Mouse (Mus musculus): Measurements from ENCODE around the gene Serpina1d. TPM values are rescaled to one million over a fixed set of nuclear protein-coding genes. Genes with fewer than 3 reads are reported as not detected.
"Not testable (repeated sequence)": the region's sequence is repeated elsewhere in the genome, so short reads cannot be mapped to it uniquely, and the experiment has no call there.

Serpina1d gene
- polyA plus RNA-seq (2015; fragmentation: Nextera tagmentation; extraction: Ambion mirVana), result 6.6 and 6.9 TPM in 2 replicates

GRCm38 (mm10) chr12:103773246-103773851 lies at the start of gene Serpina1d:
Gene Serpina1d, minus strand, starts transcription at chr12:103773592.
- not testable (repeated sequence) for H3K4me1 ChIP-seq (replicated peaks; ENCODE audit: control insufficient read depth, insufficient read depth, low read length); H3K9ac ChIP-seq (ENCODE audit: low read depth, low read length); H3K4me3 ChIP-seq (ENCODE audit: low read depth, low read length); H3K36me3 ChIP-seq (ENCODE audit: control insufficient read depth, insufficient read depth); ATAC-seq; H3K9me3 ChIP-seq (ENCODE audit: control insufficient read depth); H3K27ac ChIP-seq (ENCODE audit: low read depth, low read length); H3K27me3 ChIP-seq (replicated peaks; ENCODE audit: control insufficient read depth, insufficient read depth, low read length); H3K4me2 ChIP-seq (replicated peaks; ENCODE audit: low read depth)
- WGBS, result 46% methylated on average over 6 of the region's 6 CpGs

GRCm38 (mm10) chr12:103770597-103770996 lies 2.8 kb downstream of the Serpina1d start:
- 50% methylated on average over 1 of the region's 1 CpGs for WGBS
- not testable (repeated sequence) for ATAC-seq; H3K9ac ChIP-seq (ENCODE audit: low read depth, low read length); H3K9me3 ChIP-seq (ENCODE audit: control insufficient read depth); H3K4me3 ChIP-seq (ENCODE audit: low read depth, low read length); H3K36me3 ChIP-seq (ENCODE audit: control insufficient read depth, insufficient read depth); H3K4me1 ChIP-seq (replicated peaks; ENCODE audit: control insufficient read depth, insufficient read depth, low read length); H3K27me3 ChIP-seq (replicated peaks; ENCODE audit: control insufficient read depth, insufficient read depth, low read length); H3K27ac ChIP-seq (ENCODE audit: low read depth, low read length); H3K4me2 ChIP-seq (replicated peaks; ENCODE audit: low read depth)

GRCm38 (mm10) chr12:103763083-103763482 lies 10.3 kb downstream of the Serpina1d start:
- H3K4me3 ChIP-seq (ENCODE audit: low read depth, low read length); ATAC-seq; H3K9ac ChIP-seq (ENCODE audit: low read depth, low read length); H3K4me2 ChIP-seq (replicated peaks; ENCODE audit: low read depth); H3K9me3 ChIP-seq (ENCODE audit: control insufficient read depth); H3K4me1 ChIP-seq (replicated peaks; ENCODE audit: control insufficient read depth, insufficient read depth, low read length); H3K36me3 ChIP-seq (ENCODE audit: control insufficient read depth, insufficient read depth); H3K27ac ChIP-seq (ENCODE audit: low read depth, low read length); H3K27me3 ChIP-seq (replicated peaks; ENCODE audit: control insufficient read depth, insufficient read depth, low read length): not testable (repeated sequence)
- WGBS, result 89% methylated on average over 3 of the region's 3 CpGs

GRCm38 (mm10) chr12:103760316-103760715 lies 13.1 kb downstream of the Serpina1d start:
- not testable (repeated sequence) for H3K9me3 ChIP-seq (ENCODE audit: control insufficient read depth); H3K36me3 ChIP-seq (ENCODE audit: control insufficient read depth, insufficient read depth); H3K9ac ChIP-seq (ENCODE audit: low read depth, low read length); H3K4me1 ChIP-seq (replicated peaks; ENCODE audit: control insufficient read depth, insufficient read depth, low read length); ATAC-seq; H3K4me3 ChIP-seq (ENCODE audit: low read depth, low read length); H3K4me2 ChIP-seq (replicated peaks; ENCODE audit: low read depth); H3K27me3 ChIP-seq (replicated peaks; ENCODE audit: control insufficient read depth, insufficient read depth, low read length); H3K27ac ChIP-seq (ENCODE audit: low read depth, low read length)
- 83% methylated on average over 3 of the region's 3 CpGs for WGBS

- not testable (repeated sequence) for H3K9ac ChIP-seq (ENCODE audit: low read depth, low read length); H3K9me3 ChIP-seq (ENCODE audit: control insufficient read depth); H3K36me3 ChIP-seq (ENCODE audit: control insufficient read depth, insufficient read depth); ATAC-seq; H3K4me1 ChIP-seq (replicated peaks; ENCODE audit: control insufficient read depth, insufficient read depth, low read length); H3K4me3 ChIP-seq (ENCODE audit: low read depth, low read length); H3K4me2 ChIP-seq (replicated peaks; ENCODE audit: low read depth); H3K27me3 ChIP-seq (replicated peaks; ENCODE audit: control insufficient read depth, insufficient read depth, low read length); H3K27ac ChIP-seq (ENCODE audit: low read depth, low read length)
- 86% methylated on average over 5 of the region's 5 CpGs for WGBS
These were observed 27.4 kb downstream of the Serpina1d start for GRCm38 (mm10) chr12:103745957-103746356.

DNA sequence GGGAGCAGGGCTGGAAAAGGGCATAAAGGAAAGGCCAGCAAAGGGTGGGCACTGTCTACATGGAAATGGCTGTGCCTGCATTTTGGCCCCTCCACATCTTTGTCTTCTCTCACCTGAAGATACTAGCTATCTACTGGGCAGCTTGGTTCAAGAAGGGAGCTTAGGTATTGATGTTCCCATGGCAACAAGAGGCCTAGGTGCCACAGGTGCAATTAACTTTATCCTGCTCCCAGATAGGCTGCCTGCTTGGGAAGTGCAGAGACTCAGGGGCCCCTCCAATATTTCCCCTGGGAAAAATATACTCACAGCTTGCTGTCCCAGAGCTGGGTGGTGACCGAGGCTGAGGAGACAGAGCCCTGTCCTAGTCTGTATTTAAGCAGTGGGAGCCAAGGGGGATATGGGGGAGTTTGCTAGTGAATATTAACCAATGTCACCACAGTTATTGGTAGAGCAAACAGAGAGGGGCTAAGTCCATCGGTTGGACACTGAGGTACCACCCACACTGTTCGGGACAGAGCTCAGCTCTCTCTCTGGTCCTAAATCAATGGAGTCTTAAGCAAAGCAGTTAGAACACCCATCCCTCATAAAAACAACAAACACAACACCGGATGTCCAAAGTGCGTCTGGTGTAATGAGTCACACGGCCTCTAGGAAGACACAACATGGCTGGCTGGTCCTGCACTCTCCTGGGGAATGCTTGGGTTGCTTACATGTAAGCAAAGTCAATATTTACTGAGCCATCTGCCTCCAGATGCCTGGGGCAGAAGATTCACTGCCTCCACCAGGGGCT lies 35.4 kb downstream of the Serpina1d start:
- TF ChIP-seq CTCF (IDR thresholded peaks at IDR 0.05; ENCODE audit: low read depth), result 0 out of 2 replicates have a peak, but pooled peaks have one; percentile 1
- H3K36me3 ChIP-seq (ENCODE audit: control insufficient read depth, insufficient read depth); H3K27ac ChIP-seq (ENCODE audit: low read depth, low read length); H3K4me2 ChIP-seq (replicated peaks; ENCODE audit: low read depth); H3K9ac ChIP-seq (ENCODE audit: low read depth, low read length); H3K4me1 ChIP-seq (replicated peaks; ENCODE audit: control insufficient read depth, insufficient read depth, low read length); H3K9me3 ChIP-seq (ENCODE audit: control insufficient read depth); H3K27me3 ChIP-seq (replicated peaks; ENCODE audit: control insufficient read depth, insufficient read depth, low read length); H3K4me3 ChIP-seq (ENCODE audit: low read depth, low read length): not testable (repeated sequence)
- peak; percentile 67; the same call in 1 of the 2 replicates for ATAC-seq
- 30% methylated on average over 5 of the region's 6 CpGs for WGBS

- H3K9ac ChIP-seq (ENCODE audit: low read depth, low read length); ATAC-seq; H3K27ac ChIP-seq (ENCODE audit: low read depth, low read length); H3K36me3 ChIP-seq (ENCODE audit: control insufficient read depth, insufficient read depth); H3K4me2 ChIP-seq (replicated peaks; ENCODE audit: low read depth); H3K4me3 ChIP-seq (ENCODE audit: low read depth, low read length); H3K4me1 ChIP-seq (replicated peaks; ENCODE audit: control insufficient read depth, insufficient read depth, low read length); H3K9me3 ChIP-seq (ENCODE audit: control insufficient read depth); H3K27me3 ChIP-seq (replicated peaks; ENCODE audit: control insufficient read depth, insufficient read depth, low read length): not testable (repeated sequence)
- 95% methylated on average over 4 of the region's 4 CpGs for WGBS
These were observed 37.8 kb downstream of the Serpina1d start for GRCm38 (mm10) chr12:103735566-103735965.

- 79% methylated on average over 4 of the region's 4 CpGs for WGBS
- not testable (repeated sequence) for H3K9ac ChIP-seq (ENCODE audit: low read depth, low read length); H3K9me3 ChIP-seq (ENCODE audit: control insufficient read depth)
These were observed 38.3 kb downstream of the Serpina1d start for GRCm38 (mm10) chr12:103735101-103735500.

More at GRCm38 (mm10) chr12:103735101-103735500, 38.3 kb downstream of the Serpina1d start:
- not testable (repeated sequence) for H3K4me2 ChIP-seq (replicated peaks; ENCODE audit: low read depth); H3K4me1 ChIP-seq (replicated peaks; ENCODE audit: control insufficient read depth, insufficient read depth, low read length); H3K27me3 ChIP-seq (replicated peaks; ENCODE audit: control insufficient read depth, insufficient read depth, low read length); H3K27ac ChIP-seq (ENCODE audit: low read depth, low read length); ATAC-seq; H3K36me3 ChIP-seq (ENCODE audit: control insufficient read depth, insufficient read depth); H3K4me3 ChIP-seq (ENCODE audit: low read depth, low read length)

All from intestine, postnatal 0 days (tissue).